Mouse (Mus musculus) heart, postnatal 0 days (tissue): Measurements from ENCODE around the gene Pabpc1l.

Experiments
- CTCF ChIP-seq: IDR thresholded peaks from 2 replicates; pipeline ENCODE4 v1.5.1; 2016; ENCODE audit warnings: antibody characterized with exemption, control low read depth, low read depth
- EP300 ChIP-seq: IDR thresholded peaks from 2 replicates; pipeline ENCODE4 v1.6.1; 2016; ENCODE audit warnings: antibody characterized with exemption, low read depth

DNA sequence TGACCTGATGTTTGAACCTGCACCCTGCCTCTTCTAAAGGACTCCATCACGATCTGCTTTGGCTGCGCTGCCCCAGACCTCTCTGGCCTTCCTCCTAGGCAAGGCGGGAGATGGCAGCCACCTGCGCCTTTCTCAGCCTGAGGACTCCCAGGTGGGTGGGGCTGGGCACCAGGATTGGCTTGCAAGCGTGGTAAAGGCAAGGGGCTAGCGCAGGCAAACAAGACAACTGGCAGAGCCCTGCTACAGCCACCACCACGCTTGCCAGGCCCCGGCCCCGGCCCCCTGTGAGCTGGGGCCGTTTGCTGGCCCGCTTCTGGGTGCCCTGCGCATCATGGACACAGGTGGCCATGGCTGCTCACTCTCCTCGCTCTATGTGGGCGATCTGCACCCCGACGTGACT is at the start of gene Pabpc1l:
- no peak for TF ChIP-seq CTCF
- TF ChIP-seq EP300: no peak
